Mouse (Mus musculus) WW6 (cell line): ENCODE measurements around the gene Kif22.

Experiments used
- DNase-seq: peaks from one replicate; pipeline ENCODE4 v3.0.0-alpha.2; 2013; ENCODE audit warnings: low read depth, low spot score

The Kif22 gene

GRCm38 (mm10) chr7:127031244-127031643, 11.0 kb downstream of the Kif22 start:
- no peak for DNase-seq

DNA sequence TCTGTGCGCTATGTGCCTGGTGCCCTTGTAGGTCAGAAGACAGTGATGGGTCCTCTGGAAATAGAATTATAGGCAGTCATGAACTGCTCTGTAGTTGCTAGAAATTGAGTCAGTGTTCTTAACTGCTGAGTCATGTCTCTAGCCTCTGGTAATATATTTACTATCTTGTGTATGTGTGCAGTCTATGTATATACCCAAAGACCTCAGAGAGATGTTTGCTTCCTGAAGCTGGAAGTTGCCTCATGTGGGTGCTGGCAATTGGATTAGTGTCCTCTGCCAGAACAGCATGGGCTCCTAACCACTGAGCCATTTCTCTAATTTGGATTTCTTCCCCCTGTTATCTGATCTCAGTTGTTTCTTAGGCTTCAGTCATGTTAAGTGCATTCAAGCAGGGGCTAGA, 12.1 kb downstream of the Kif22 start:
- DNase-seq: no peak

GRCm38 (mm10) chr7:127027885-127028284, 14.4 kb downstream of the Kif22 start:
- no peak for DNase-seq

GRCm38 (mm10) chr7:127026984-127027726, 15.1 kb downstream of the Kif22 start, which contains the start of gene Maz:
TSS of gene Maz (minus strand) at chr7:127027037.
- DNase-seq: peak; percentile 98

- no peak for DNase-seq
These were observed 15.7 kb downstream of the Kif22 start for GRCm38 (mm10) chr7:127026616-127026983.

GRCm38 (mm10) chr7:127026161-127026600, 16.1 kb downstream of the Kif22 start:
- no peak for DNase-seq

- DNase-seq: no peak
These were observed 16.6 kb downstream of the Kif22 start for GRCm38 (mm10) chr7:127025556-127026160.

GRCm38 (mm10) chr7:127024755-127025555, 17.3 kb downstream of the Kif22 start:
- DNase-seq: no peak

- DNase-seq: no peak
These were observed 18.2 kb downstream of the Kif22 start for GRCm38 (mm10) chr7:127023896-127024690.

DNA sequence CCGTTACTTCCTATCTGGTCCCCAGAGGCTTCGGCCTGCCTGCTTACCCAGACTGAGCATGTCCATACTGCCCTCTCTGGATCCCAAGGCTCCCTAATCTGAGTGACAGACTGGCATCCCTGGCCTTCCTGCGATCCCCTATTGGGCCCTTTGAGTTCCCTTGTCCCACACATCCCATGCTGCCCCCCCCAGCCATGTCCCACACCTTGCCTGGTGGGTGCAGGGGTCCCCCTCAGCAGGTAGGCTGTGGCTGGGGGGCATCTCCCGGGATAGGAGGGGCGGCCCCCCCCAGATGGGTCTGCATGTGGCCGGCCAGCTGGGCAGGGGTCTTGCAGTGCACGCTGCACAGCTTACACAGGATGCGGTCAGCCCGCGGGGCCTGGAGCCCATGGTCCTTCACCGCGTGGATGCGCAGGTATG, 19.0 kb downstream of the Kif22 start:
- DNase-seq: no peak

- no peak for DNase-seq
These were observed 19.6 kb downstream of the Kif22 start for GRCm38 (mm10) chr7:127022528-127023271.

GRCm38 (mm10) chr7:127021563-127022527, 20.4 kb downstream of the Kif22 start:
- no peak for DNase-seq

DNA sequence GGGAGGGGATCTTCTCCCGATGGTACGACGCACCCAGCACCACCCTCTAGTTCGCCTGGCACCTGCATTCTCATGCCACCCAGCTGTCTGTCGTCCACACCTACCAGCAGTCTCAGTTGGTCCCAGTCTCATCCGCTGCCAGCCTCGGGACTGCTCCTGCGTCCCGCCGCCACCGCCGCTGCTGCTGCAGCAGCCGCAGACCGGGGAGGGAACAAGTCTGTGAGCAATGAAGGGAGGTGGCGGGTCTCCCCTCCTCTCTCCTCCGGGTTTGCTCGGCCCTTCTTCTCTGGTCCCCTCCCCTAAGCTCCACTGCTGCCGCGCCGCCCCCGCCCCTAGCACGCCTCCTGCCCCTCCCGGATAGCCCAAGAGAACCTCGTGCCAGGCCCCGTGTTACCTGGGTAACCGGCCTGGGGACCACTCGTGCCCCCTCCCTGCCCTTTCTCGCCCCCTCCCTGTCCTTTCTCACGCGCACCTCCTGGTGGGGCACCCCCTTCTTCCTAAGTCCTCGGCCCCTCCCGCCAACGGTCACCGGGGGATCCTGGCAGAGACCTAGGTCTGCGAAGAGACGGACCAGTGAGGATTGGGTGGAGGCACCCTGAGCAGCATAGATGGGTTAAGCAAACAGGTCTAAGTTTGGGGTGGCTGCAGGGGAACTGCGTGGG, 21.2 kb downstream of the Kif22 start, which contains the start of the genes Gm42742 and Prrt2:
Gm42742 (minus strand) TSS at position 197 of the 662 bp plus-strand sequence.
Prrt2 (minus strand) TSS at position 311 of the 662 bp plus-strand sequence.
- no peak for DNase-seq

DNA sequence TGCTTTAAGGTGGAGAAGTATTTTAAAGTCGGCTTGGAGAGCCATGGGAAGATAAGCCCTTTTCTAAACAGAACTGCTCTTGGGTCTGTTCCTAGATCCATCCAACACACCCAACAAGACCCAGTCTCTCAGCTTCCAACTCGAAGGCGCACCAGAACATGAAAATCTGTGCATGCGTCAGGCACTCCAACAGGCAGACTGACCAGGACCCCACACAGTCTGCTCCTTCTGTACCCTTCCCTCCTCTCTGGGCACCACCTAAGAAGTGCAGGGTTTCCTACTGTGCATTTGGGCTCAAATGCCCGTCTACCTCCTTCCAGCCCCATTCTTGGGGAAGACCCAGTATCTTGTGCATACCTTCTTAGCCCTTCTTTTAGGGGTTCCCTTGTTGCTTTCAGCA, 21.8 kb downstream of the Kif22 start:
- no peak for DNase-seq

GRCm38 (mm10) chr7:127020031-127020430, 22.2 kb downstream of the Kif22 start:
- DNase-seq: no peak

DNA sequence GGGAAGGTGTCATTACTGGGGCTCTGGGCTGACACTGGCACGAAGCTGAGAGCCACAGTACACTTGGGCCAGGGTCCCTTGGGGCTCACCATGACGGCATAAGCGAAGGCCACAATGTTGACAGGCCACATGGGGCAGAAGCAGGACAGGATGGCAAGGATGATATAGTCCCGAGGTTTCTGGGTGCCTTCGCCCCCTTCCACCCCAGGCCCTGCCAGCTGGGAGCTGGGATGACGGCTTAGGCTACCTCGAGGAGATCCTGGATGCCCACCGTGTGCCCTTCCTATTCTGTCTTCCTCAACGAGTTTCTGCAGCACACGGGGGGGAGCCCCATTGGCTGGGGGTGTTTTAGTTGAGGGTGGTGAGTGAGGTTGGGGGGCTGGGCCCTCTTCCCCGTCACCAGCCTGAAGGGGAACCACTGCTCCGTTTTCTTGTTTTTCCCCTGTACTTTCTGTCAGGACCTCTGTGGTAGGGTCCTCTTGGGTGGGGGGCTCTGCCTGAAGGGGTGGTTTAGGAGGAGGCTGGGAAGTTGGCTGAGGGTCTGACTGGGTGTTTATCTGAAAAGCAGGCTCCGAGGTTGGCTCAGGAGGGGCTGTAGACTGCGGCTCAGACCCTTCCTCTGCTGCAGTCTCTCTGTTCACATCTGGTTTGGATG, 22.8 kb downstream of the Kif22 start:
- no peak for DNase-seq

- no peak for DNase-seq
These were observed 23.6 kb downstream of the Kif22 start for GRCm38 (mm10) chr7:127018416-127019305.
